Mouse (Mus musculus): Measurements from ENCODE around the gene Akr1c21. TPM values are rescaled to one million over a fixed set of nuclear protein-coding genes. Genes with fewer than 3 reads are reported as not detected.
"Not testable (repeated sequence)": the region's sequence is repeated elsewhere in the genome, so short reads cannot be mapped to it uniquely, and the experiment has no call there.

Gene Akr1c21
- not detected in 2 replicates for polyA plus RNA-seq (2015; fragmentation: Nextera tagmentation; extraction: Ambion mirVana)

- no peaks in the 10 kb centered on the region for H3K4me1 ChIP-seq
- 64% methylated on average over 1 of the region's 1 CpGs for WGBS
- no peaks in the 10 kb centered on the region for H3K27me3 ChIP-seq
- H3K4me3 ChIP-seq: no peak within 1 kb of the TSS
- no peak within 1 kb of the TSS for H3K4me2 ChIP-seq
- no peaks in the 10 kb centered on the region for H3K9me3 ChIP-seq
- H3K9ac ChIP-seq: no peak within 1 kb of the TSS
- no peak for ATAC-seq (ENCODE audit: insufficient number of reproducible peaks, low FRiP score, low TSS enrichment, low read depth)
- no peak within 1 kb of the TSS for H3K27ac ChIP-seq
- H3K36me3 ChIP-seq: no peaks in the 10 kb centered on the region
These were observed at the start of gene Akr1c21 for GRCm38 (mm10) chr13:4573871-4574270. Gene Akr1c21 (plus strand): TSS chr13:4574075.

DNA sequence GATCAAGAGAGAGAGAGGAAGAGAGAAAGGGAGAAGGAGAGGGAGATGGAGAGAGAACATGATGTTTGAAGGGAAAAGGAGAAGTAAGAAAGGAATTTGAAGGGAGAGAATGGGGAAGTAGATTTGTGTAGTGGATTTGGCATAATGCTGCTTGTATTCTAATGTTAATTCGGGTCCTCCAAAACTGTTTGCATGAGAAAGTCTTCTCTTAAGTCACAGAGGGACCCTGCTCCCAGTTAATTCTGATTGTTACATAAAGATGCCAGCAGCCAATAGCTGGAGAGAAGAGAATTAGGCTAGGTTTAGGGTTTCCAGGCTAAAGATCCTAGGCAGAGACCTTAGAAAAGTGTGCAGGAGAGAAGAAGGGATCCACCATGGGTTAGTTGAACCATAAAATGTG, 14.7 kb upstream of the Akr1c21 start:
- H3K9ac ChIP-seq: no peak overlapping the region
- H3K27me3 ChIP-seq: no peaks in the 10 kb centered on the region
- H3K27ac ChIP-seq: no peak overlapping the region
- 57% methylated on average over 1 of the region's 1 CpGs for WGBS
- H3K4me1 ChIP-seq: no peaks in the 10 kb centered on the region
- no peaks in the 10 kb centered on the region for H3K36me3 ChIP-seq
- no peak for ATAC-seq (ENCODE audit: insufficient number of reproducible peaks, low FRiP score, low TSS enrichment, low read depth)
- H3K4me3 ChIP-seq: no peak overlapping the region
- H3K4me2 ChIP-seq: no peak overlapping the region
- H3K9me3 ChIP-seq: no peaks in the 10 kb centered on the region

DNA sequence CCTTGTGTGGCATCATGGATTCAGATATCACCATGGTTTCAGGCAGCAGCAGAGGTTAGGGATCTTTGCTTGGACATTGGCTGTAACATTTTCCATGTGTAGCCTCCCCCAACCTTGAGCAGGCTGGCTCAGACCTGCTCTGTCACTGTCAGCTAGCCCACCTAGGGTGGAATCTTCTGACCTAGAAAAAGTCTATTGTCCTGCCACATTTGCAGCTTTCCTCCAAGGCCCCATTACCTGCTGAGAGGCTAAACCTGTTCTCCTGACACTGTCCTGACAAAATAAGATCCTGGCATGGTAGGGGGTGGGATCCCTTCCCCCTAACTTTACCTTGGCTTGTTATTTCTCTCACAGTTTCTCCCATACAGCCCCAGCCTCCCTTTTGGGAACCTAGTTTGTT, 13.4 kb upstream of the Akr1c21 start:
- Histone ChIP-seq H3K9me3 (no peaks in the 10 kb centered on the region), H3K27me3 (no peaks in the 10 kb centered on the region), H3K36me3 (no peaks in the 10 kb centered on the region), H3K27ac (no peak overlapping the region), H3K4me1 (no peaks in the 10 kb centered on the region), H3K9ac (no peak overlapping the region), H3K4me3 (no peak overlapping the region), H3K4me2 (no peak overlapping the region)
- ATAC-seq (ENCODE audit: insufficient number of reproducible peaks, low FRiP score, low TSS enrichment, low read depth): no peak

DNA sequence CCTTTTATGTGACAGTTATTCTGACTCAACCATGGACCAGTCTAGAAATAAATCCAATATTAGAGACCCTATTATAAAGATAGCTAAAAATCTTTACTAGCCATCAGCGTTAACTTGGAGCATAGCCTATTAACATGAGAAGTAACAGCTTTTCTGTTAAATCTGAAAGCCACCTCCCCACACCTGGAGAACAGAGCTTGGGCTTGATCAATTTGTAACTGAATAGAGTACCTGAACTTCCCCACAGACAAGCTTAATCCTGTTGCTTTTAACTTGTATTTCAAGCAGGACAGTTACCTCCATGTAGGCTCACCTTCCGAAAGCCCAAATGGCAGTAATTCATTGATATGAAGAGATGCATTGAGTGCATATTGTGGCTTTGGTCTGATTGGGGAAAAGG, 7.9 kb upstream of the Akr1c21 start:
- no peaks in the 10 kb centered on the region for H3K36me3 ChIP-seq
- no peak overlapping the region for H3K4me3 ChIP-seq
- no peak overlapping the region for H3K4me2 ChIP-seq
- H3K27ac ChIP-seq: no peak overlapping the region
- no peaks in the 10 kb centered on the region for H3K9me3 ChIP-seq
- 80% methylated on average over 2 of the region's 2 CpGs for WGBS
- no peaks in the 10 kb centered on the region for H3K27me3 ChIP-seq
- no peaks in the 10 kb centered on the region for H3K4me1 ChIP-seq
- no peak overlapping the region for H3K9ac ChIP-seq
- ATAC-seq (ENCODE audit: insufficient number of reproducible peaks, low FRiP score, low TSS enrichment, low read depth): no peak

GRCm38 (mm10) chr13:4576921-4577320, 3.0 kb downstream of the Akr1c21 start:
- WGBS: 87% methylated on average over 1 of the region's 1 CpGs
- Histone ChIP-seq H3K4me1 (no peaks in the 10 kb centered on the region), H3K4me2 (no peak overlapping the region), H3K9ac (no peak overlapping the region), H3K27me3 (no peaks in the 10 kb centered on the region), H3K4me3 (no peak overlapping the region), H3K36me3 (no peaks in the 10 kb centered on the region), H3K9me3 (no peaks in the 10 kb centered on the region), H3K27ac (no peak overlapping the region)
- no peak for ATAC-seq (ENCODE audit: insufficient number of reproducible peaks, low FRiP score, low TSS enrichment, low read depth)

DNA sequence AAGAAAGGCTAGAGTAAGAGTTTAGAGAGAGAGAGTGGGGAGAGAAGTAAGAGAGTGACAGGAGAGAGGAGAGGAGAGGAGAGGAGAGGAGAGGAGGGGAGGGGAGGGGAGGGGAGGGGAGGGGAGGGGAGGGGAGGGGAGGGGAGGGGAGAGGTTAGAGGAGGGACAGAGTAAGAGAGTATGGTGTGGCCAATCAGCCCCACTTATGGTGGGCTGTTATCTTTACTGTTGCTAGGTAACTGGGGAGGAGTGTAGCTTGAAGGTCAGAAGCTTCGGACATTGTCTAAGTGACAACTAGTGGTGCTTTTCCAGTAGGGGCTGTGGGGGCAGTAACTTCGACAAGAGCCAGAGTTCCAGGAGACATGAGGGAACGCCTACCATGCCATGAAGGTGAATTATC, 29.6 kb downstream of the Akr1c21 start:
- H3K27ac ChIP-seq; ATAC-seq (ENCODE audit: insufficient number of reproducible peaks, low FRiP score, low TSS enrichment, low read depth); H3K27me3 ChIP-seq; H3K4me1 ChIP-seq; H3K9me3 ChIP-seq; H3K4me3 ChIP-seq; H3K9ac ChIP-seq; H3K4me2 ChIP-seq: not testable (repeated sequence)
- H3K36me3 ChIP-seq: peaks cover 13% of the 10 kb centered on the region
- WGBS: 70% methylated on average over 3 of the region's 3 CpGs

DNA sequence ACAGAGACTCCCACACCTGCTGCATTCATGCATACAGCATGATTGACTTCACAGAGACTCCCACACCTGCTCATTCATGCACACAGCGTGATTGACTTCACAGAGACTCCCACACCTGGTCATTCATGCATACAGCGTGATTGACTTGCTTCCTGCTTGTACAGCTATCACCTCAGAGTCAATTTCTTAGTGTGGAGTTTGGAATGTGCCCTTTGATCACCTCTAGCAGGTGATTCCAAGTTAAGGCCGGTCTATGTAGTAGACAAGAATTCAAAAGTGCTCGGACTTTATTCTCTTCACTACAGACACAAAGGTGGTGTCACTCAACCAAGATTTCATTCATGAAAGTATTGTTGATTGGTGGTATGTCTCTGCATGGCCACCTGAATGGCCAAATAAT, 32.9 kb downstream of the Akr1c21 start:
- ATAC-seq (ENCODE audit: insufficient number of reproducible peaks, low FRiP score, low TSS enrichment, low read depth): no peak
- Histone ChIP-seq H3K9me3 (no peaks in the 10 kb centered on the region), H3K4me1 (no peaks in the 10 kb centered on the region), H3K27me3 (no peaks in the 10 kb centered on the region), H3K4me3 (no peak overlapping the region), H3K36me3 (no peaks in the 10 kb centered on the region), H3K4me2 (no peak overlapping the region), H3K27ac (no peak overlapping the region), H3K9ac (no peak overlapping the region)
- WGBS: 88% methylated on average over 4 of the region's 4 CpGs

GRCm38 (mm10) chr13:4608530-4608929, 34.7 kb downstream of the Akr1c21 start:
- no peaks in the 10 kb centered on the region for H3K9me3 ChIP-seq

GRCm38 (mm10) chr13:4608961-4609409, 35.1 kb downstream of the Akr1c21 start, which contains the start of gene Akr1e1:
Gene Akr1e1 (minus strand): TSS chr13:4609174.
- Histone ChIP-seq H3K36me3 (no peaks in the 10 kb centered on the region), H3K27me3 (no peaks in the 10 kb centered on the region), H3K4me1 (no peaks in the 10 kb centered on the region), H3K27ac (peak within 1 kb of the TSS; percentile 79), H3K4me2 (peak within 1 kb of the TSS; percentile 50), H3K9me3 (no peaks in the 10 kb centered on the region), H3K4me3 (peak within 1 kb of the TSS; percentile 60), H3K9ac (peak within 1 kb of the TSS; percentile 53)
- peak; percentile 98 for ATAC-seq (ENCODE audit: insufficient number of reproducible peaks, low FRiP score, low TSS enrichment, low read depth)
- 3% methylated on average over 10 of the region's 10 CpGs for WGBS

More at GRCm38 (mm10) chr13:4608530-4608929, 34.7 kb downstream of the Akr1c21 start:
- Histone ChIP-seq H3K4me2 (peak overlapping the region; percentile 50), H3K4me3 (peak overlapping the region; percentile 60), H3K9ac (peak overlapping the region; percentile 53), H3K36me3 (no peaks in the 10 kb centered on the region), H3K27me3 (no peaks in the 10 kb centered on the region), H3K27ac (peak overlapping the region; percentile 79), H3K4me1 (no peaks in the 10 kb centered on the region)
- WGBS: 22% methylated on average over 9 of the region's 9 CpGs
- no peak for ATAC-seq (ENCODE audit: insufficient number of reproducible peaks, low FRiP score, low TSS enrichment, low read depth)

- H3K27me3 ChIP-seq: no peaks in the 10 kb centered on the region
- no peaks in the 10 kb centered on the region for H3K4me1 ChIP-seq
- no peak overlapping the region for H3K4me3 ChIP-seq
- H3K4me2 ChIP-seq: no peak overlapping the region
- ATAC-seq (ENCODE audit: insufficient number of reproducible peaks, low FRiP score, low TSS enrichment, low read depth): no peak
- no peaks in the 10 kb centered on the region for H3K9me3 ChIP-seq
- H3K36me3 ChIP-seq: no peaks in the 10 kb centered on the region
- no peak overlapping the region for H3K9ac ChIP-seq
- no peak overlapping the region for H3K27ac ChIP-seq
These were observed 37.0 kb downstream of the Akr1c21 start for GRCm38 (mm10) chr13:4610902-4611301.

Other genes starting within 250 kb of the Akr1c21 start
- not detected in 2 replicates for gene Akr1c6, start 139.8 kb upstream of the Akr1c21 start, polyA plus RNA-seq (2015; fragmentation: Nextera tagmentation; extraction: Ambion mirVana)
- not detected in 2 replicates for gene Akr1c20, start 50.7 kb upstream of the Akr1c21 start, polyA plus RNA-seq (2015; fragmentation: Nextera tagmentation; extraction: Ambion mirVana)
- 36.4 and 42.5 TPM in 2 replicates for gene Akr1e1, start 35.1 kb downstream of the Akr1c21 start, polyA plus RNA-seq (2015; fragmentation: Nextera tagmentation; extraction: Ambion mirVana)

Measured in limb, embryonic 15.5 days (tissue).